In genomic region chr1:36760401-36760800, GRCm38 (mm10) we compare ENCODE assay signal across 27 mouse cellular contexts. TPM values are rescaled to one million over a fixed set of nuclear protein-coding genes. Genes with fewer than 3 reads are reported as not detected.
DNase-seq lines count a peak whose midpoint lies in the region; ATAC-seq lines count a peak whose summit lies in the region.
"Had no signal": no experiment of that assay in that cellular context is flagged by ENCODE, and none has a peak within 500 bp of the region (broad histone marks: within the 10 kb centered on the region; RNA-seq: fewer than 3 reads in every experiment).

No protein-coding gene starts in this region.

- peak; percentile 23 for DNase-seq in thymus, postnatal 0 days (ENCODE audit: low spot score)
- DNase-seq in thymus, postnatal 10 days (ENCODE audit: low spot score in 2 of 2), result no peak
- DNase-seq in CD4-positive, CD25-positive, alpha-beta regulatory T cell, adult 2 months (ENCODE audit: low read depth, low spot score), result peak; percentile 54
- DNase-seq in naive thymus-derived CD4-positive, alpha-beta T cell, adult 2 months (ENCODE audit: low read depth), result peak; percentile 59
- DNase-seq in ovary, adult 18-20 months (ENCODE audit: low spot score), result no peak
- no peak for DNase-seq in cerebellum, postnatal 4 days (ENCODE audit: low spot score in 2 of 2)
- DNase-seq: adrenal gland, postnatal 10 days; adrenal gland, postnatal 36 days; cerebellum, adult 18-20 months; cerebellum, adult 9-10 months; cerebellum, postnatal 14 days; embryo, embryonic 11 days; gastrocnemius, postnatal 14 days; heart, adult 18-20 months; heart, postnatal 14 days; heart, postnatal 4 days; kidney, adult 11 months had no signal

- ATAC-seq in activated CD4-positive, CD25-positive, alpha-beta regulatory T cell, adult 4 months, result peak; percentile 33
- ATAC-seq: forebrain, embryonic 13.5 days; forebrain, embryonic 16.5 days; hindbrain, postnatal 0 days; intestine, embryonic 15.5 days had no signal

RNA-seq across cellular contexts. Expression of gene Zap70, which starts 1.2 kb away (rescaled TPM):
- polyA plus RNA-seq in thymus, postnatal 0 days (2015; fragmentation: Nextera tagmentation; extraction: Ambion mirVana), result 118 and 123 TPM in 2 replicates
- 100 to 1,000 TPM; 171 to 269 TPM for polyA plus RNA-seq in activated CD4-positive, CD25-positive, alpha-beta regulatory T cell, adult 4 months (2017; shearing (Covaris generic))
- polyA plus RNA-seq: C2C12; erythroblast, embryonic 14.5 days had no signal

RNA-seq across cellular contexts. Expression of gene Actr1b, which starts 46.2 kb away (rescaled TPM):
- 59.3 and 62.0 TPM in 2 replicates for polyA plus RNA-seq in thymus, postnatal 0 days (2015; fragmentation: Nextera tagmentation; extraction: Ambion mirVana)
- polyA plus RNA-seq in activated CD4-positive, CD25-positive, alpha-beta regulatory T cell, adult 4 months (2017; shearing (Covaris generic)), result 10 to 100 TPM; 41.9 to 51.7 TPM

RNA-seq across cellular contexts. Expression of gene 4933424G06Rik, which starts 50.5 kb away (rescaled TPM):
- 0.13 TPM in 1 of 2 replicates, not detected in the other for polyA plus RNA-seq in thymus, postnatal 0 days (2015; fragmentation: Nextera tagmentation; extraction: Ambion mirVana)
- not detected for polyA plus RNA-seq in activated CD4-positive, CD25-positive, alpha-beta regulatory T cell, adult 4 months (2017; shearing (Covaris generic))
- polyA plus RNA-seq: embryonic facial prominence, embryonic 10.5 days; erythroblast, embryonic 14.5 days; forebrain, embryonic 13.5 days; heart, embryonic 13.5 days; heart, embryonic 16.5 days had no signal

Comparison
In these comparisons a context has a peak if more than half of its experiments do, and no peak if none do; other contexts are left out.
1. DNase-seq: peak in thymus, postnatal 0 days (single experiment), CD4-positive, CD25-positive, alpha-beta regulatory T cell, adult 2 months (single experiment) and naive thymus-derived CD4-positive, alpha-beta T cell, adult 2 months (single experiment); none in thymus, postnatal 10 days (0 of 2), ovary, adult 18-20 months (single experiment) and cerebellum, postnatal 4 days (0 of 2).